Mouse (Mus musculus) ES-Bruce4 (cell line): Measurements from ENCODE around the gene Kank1.

ENCODE experiments used
- CTCF ChIP-seq: IDR thresholded peaks from one replicate; pipeline ENCODE4 v1.8.1; 2011; ENCODE audit warnings: low read depth, low read length
- EP300 ChIP-seq: IDR thresholded peaks from 2 replicates; pipeline ENCODE4 v1.6.1; 2011; ENCODE audit warnings: low read depth, low read length; ENCODE audit not compliant: insufficient read depth
- POLR2A ChIP-seq: IDR thresholded peaks from one replicate; pipeline ENCODE4 v1.8.1; 2011; ENCODE audit warnings: low read length; ENCODE audit not compliant: insufficient read depth

GRCm38 (mm10) chr19:25415448-25415847 lies 178.7 kb downstream of the Kank1 start:
- no peak for TF ChIP-seq POLR2A
- TF ChIP-seq CTCF = no peak
- TF ChIP-seq EP300 = no peak
